Mouse (Mus musculus) spleen, adult 2 months (tissue): ENCODE measurements around the gene Mov10l1.

ENCODE experiments used
- CTCF ChIP-seq: fragments of 200-500 bp; IDR thresholded peaks from 2 replicates; pipeline ENCODE4 v1.5.1; 2011; ENCODE audit warnings: mild to moderate bottlenecking, inconsistent platforms; ENCODE audit not compliant: insufficient read depth, insufficient read length, insufficient replicate concordance; ENCODE audit errors: extremely low read depth
- POLR2A ChIP-seq: fragments of 200-500 bp; IDR thresholded peaks from 2 replicates; pipeline ENCODE4 v1.6.1; 2011; ENCODE audit warnings: low read depth, low read length, inconsistent platforms

GRCm38 (mm10) chr15:88943896-88944551 is 38.7 kb upstream of the Mov10l1 start:
- TF ChIP-seq CTCF (no peak), POLR2A (no peak)
